Mouse (Mus musculus) embryonic facial prominence, embryonic 10.5 days (tissue): ENCODE results near the gene Slc25a45. TPM values are rescaled to one million over a fixed set of nuclear protein-coding genes. Genes with fewer than 3 reads are reported as not detected.

ENCODE experiments used
- DNase-seq: peaks from one replicate; pipeline ENCODE4 v3.0.0-alpha.2; 2017; ENCODE audit warnings: low spot score
- H3K27ac ChIP-seq: fragments of 300-500 bp; sonication (generic); replicated peaks from 2 replicates; pipeline ENCODE4 v1.5.1; 2016; ENCODE audit warnings: mild to moderate bottlenecking
- H3K27me3 ChIP-seq: fragments of 300-500 bp; sonication (generic); replicated peaks from 2 replicates; pipeline ENCODE4 v1.6.1; 2016; ENCODE audit warnings: low read depth, mild to moderate bottlenecking; ENCODE audit not compliant: poor library complexity, severe bottlenecking
- H3K36me3 ChIP-seq: fragments of 300-500 bp; sonication (generic); replicated peaks from 2 replicates; pipeline ENCODE4 v1.6.1; 2016; ENCODE audit warnings: mild to moderate bottlenecking, moderate library complexity
- H3K4me1 ChIP-seq: fragments of 300-500 bp; sonication (generic); 2 replicates; pipeline ENCODE4 v1.6.1; 2016
- H3K4me3 ChIP-seq: fragments of 300-500 bp; sonication (generic); 2 replicates; pipeline ENCODE4 v1.5.1; 2016; ENCODE audit warnings: mild to moderate bottlenecking, moderate library complexity
- H3K9me3 ChIP-seq: fragments of 300-500 bp; sonication (generic); 2 replicates; pipeline ENCODE4 v1.6.1; 2016; ENCODE audit warnings: mild to moderate bottlenecking
- whole genome bisulfite sequencing: fragments of 180-500 bp; shearing (Covaris S2); methylation state at CpG from one replicate; pipeline ENCODE4 v1.1.7; 2016; 5-methylcytosine and 5-hydroxymethylcytosine counted together
- polyA plus RNA-seq: library from polyadenylated mRNA; unstranded; fragments of >200 nt; fragmentation: Nextera tagmentation; extraction: Ambion mirVana; gene quantifications from 2 replicates; pipeline ENCODE4 v1.2.1, GENCODE M21; 2016

Slc25a45 gene
- polyA plus RNA-seq, 1 experiment from 2014 or later, result 2.9 TPM

DNA sequence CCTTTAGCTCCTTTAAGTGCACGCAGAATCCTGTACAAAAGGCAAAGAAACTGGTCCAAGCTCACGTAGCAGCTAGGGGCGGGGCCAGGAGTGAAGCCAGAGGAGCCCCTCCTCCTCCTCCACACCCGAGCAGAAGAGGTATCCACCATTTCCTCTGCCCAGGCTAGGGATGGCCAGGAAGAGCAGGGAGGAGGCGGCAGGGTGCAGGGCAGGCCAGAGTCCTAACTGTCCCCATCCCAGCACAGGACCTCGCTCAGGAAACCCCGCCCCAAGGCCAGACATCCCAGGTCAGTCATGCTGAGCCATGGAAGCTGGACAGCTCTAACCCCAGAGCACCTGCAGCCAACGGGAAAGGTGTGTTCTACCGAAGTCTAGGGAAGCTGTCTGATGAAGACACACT is 44.1 kb downstream of the Slc25a45 start:
- Histone ChIP-seq H3K27ac (0 out of 2 replicates have a peak overlapping the region, but pooled peaks have one; percentile 4), H3K27me3 (peaks cover 24% of the 10 kb centered on the region), H3K9me3 (no peaks in the 10 kb centered on the region), H3K36me3 (peaks cover 14% of the 10 kb centered on the region; the same call in 1 of the 2 replicates), H3K4me3 (peak overlapping the region; percentile 21; the same call in 1 of the 2 replicates), H3K4me1 (peaks cover 34% of the 10 kb centered on the region)
- 16% methylated on average over 9 of the region's 9 CpGs for WGBS
- peak; percentile 39 for DNase-seq

DNA sequence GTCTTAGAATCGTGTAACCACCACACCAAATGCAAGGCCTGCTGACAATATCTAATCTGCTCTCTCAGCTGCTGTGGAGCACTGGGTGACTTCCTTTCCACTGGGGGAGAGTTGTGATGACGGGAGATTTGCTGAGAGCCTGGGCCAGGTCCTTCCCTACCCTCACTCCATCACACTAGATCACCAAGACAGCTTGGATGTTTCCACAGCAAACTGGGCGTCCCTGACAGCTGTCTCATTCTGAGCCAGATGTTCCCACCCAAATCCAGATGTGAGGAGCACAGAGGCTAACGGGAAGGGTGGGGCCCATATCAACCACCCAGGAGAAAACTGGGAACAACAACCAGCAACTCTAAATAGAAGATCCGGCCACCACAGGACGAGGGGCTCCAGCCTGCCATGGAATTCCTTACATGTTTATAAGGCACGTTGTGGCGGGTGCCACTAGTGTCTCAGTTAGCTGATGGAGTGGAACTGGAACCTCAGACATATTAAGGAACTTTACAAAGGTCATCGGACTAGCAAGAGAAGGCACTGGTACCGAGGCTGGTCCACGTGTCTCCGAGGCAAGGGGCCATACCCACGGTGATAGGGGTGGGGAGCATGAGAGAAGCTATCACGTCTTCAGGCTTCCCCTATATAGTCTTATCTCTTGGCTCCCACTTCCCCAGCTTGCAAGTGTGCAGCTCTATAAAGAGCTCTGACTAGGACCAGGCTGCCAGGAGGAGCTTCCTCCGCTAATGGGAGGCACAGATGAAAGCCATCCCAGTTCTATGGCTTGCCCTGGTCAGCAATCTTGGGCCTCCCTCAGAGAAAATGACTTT is 44.7 kb downstream of the Slc25a45 start:
- Histone ChIP-seq H3K36me3 (peaks cover 8% of the 10 kb centered on the region; the same call in 1 of the 2 replicates), H3K9me3 (no peaks in the 10 kb centered on the region), H3K27me3 (peaks cover 24% of the 10 kb centered on the region), H3K27ac (no peak overlapping the region), H3K4me1 (peaks cover 39% of the 10 kb centered on the region), H3K4me3 (0 out of 2 replicates have a peak overlapping the region, but pooled peaks have one; percentile 21)
- DNase-seq, result no peak
- WGBS, result 78% methylated on average over 15 of the region's 15 CpGs

DNA sequence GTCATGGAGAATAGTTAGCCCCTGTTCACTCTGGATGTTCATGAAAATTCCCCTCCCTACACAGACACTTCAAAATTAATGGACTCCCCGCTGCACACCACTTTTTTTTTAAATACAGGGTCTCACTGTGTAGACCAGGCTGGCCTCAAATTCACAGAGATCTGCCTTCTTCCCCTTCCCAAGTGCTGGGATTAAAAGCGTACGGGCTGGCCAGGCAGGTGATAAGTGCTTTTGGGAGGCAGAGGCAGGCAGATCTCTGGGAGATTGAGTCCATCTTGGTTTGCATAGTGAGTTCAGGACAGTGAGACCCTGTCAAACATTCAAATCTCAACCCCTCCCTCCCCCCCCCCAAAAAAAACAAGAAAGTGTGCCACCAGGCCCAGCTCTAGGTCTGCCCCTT is 45.4 kb downstream of the Slc25a45 start:
- DNase-seq, result no peak
- 87% methylated on average over 3 of the region's 3 CpGs for WGBS
- H3K36me3 ChIP-seq, result peaks cover 2% of the 10 kb centered on the region; the same call in 1 of the 2 replicates

GRCm38 (mm10) chr19:5923990-5924712 is 46.5 kb downstream of the Slc25a45 start:
- no peaks in the 10 kb centered on the region for H3K36me3 ChIP-seq
- H3K27me3 ChIP-seq, result peaks cover 24% of the 10 kb centered on the region
- peak overlapping the region; percentile 1 for H3K27ac ChIP-seq
- peaks cover 52% of the 10 kb centered on the region for H3K4me1 ChIP-seq
- WGBS, result under 1% methylated on average over 38 of the region's 38 CpGs
- peak overlapping the region; percentile 60 for H3K4me3 ChIP-seq
- H3K9me3 ChIP-seq, result no peaks in the 10 kb centered on the region
- DNase-seq, result peak; percentile 93

More for the DNA sequence above, 45.4 kb downstream of the Slc25a45 start:
- Histone ChIP-seq H3K9me3 (no peaks in the 10 kb centered on the region), H3K27me3 (peaks cover 24% of the 10 kb centered on the region), H3K27ac (no peak overlapping the region), H3K4me3 (no peak overlapping the region), H3K4me1 (peaks cover 42% of the 10 kb centered on the region)

DNA sequence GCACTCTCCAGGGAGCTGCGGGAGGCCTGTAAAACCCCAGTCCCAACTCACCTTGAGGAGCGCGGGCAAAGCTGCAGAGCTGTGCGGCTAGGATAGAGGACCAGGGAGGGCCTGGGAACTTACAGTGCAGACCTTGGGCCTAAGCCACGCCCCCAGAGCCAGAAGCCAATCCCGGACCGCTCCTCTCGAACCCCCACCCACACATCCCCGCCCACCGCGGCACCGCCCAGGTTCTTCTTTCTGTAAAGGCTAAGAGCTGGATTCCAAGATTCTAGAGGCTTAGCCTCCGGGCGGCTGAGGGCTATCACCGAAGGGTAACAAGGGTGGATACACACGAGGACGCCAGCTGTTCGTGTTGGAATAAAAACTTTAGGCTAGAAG is 47.1 kb downstream of the Slc25a45 start, which contains the start of gene Cdc42ep2:
TSS of gene Cdc42ep2 (minus strand) at position 104 of the 381 bp plus-strand sequence.
- H3K9me3 ChIP-seq, result no peaks in the 10 kb centered on the region
- H3K4me1 ChIP-seq, result peaks cover 57% of the 10 kb centered on the region
- under 1% methylated on average over 18 of the region's 18 CpGs for WGBS
- H3K27ac ChIP-seq, result peak within 1 kb of the TSS; percentile 1
- DNase-seq, result peak; percentile 96
- peaks cover 24% of the 10 kb centered on the region for H3K27me3 ChIP-seq
- H3K36me3 ChIP-seq, result no peaks in the 10 kb centered on the region
- H3K4me3 ChIP-seq, result peak within 1 kb of the TSS; percentile 60

- Histone ChIP-seq H3K4me3 (peak overlapping the region; percentile 60), H3K9me3 (no peaks in the 10 kb centered on the region), H3K4me1 (peaks cover 57% of the 10 kb centered on the region), H3K27ac (peak overlapping the region; percentile 1; the same call in 1 of the 2 replicates), H3K27me3 (peaks cover 24% of the 10 kb centered on the region), H3K36me3 (no peaks in the 10 kb centered on the region)
- DNase-seq, result no peak
- 35% methylated on average over 11 of the region's 11 CpGs for WGBS
Observed at GRCm38 (mm10) chr19:5925311-5925855, 47.8 kb downstream of the Slc25a45 start.

- 63% methylated on average over 11 of the region's 11 CpGs for WGBS
- H3K4me1 ChIP-seq, result peaks cover 50% of the 10 kb centered on the region
- no peak overlapping the region for H3K4me3 ChIP-seq
- no peaks in the 10 kb centered on the region for H3K36me3 ChIP-seq
- peaks cover 24% of the 10 kb centered on the region for H3K27me3 ChIP-seq
- H3K9me3 ChIP-seq, result no peaks in the 10 kb centered on the region
- no peak overlapping the region; the same call in 1 of the 2 replicates for H3K27ac ChIP-seq
- peak; percentile 30 for DNase-seq
Observed at GRCm38 (mm10) chr19:5927026-5927425, 49.4 kb downstream of the Slc25a45 start.

GRCm38 (mm10) chr19:5927532-5927931 is 49.9 kb downstream of the Slc25a45 start:
- Histone ChIP-seq H3K27me3 (peaks cover 23% of the 10 kb centered on the region), H3K27ac (no peak overlapping the region; the same call in 1 of the 2 replicates), H3K4me3 (no peak overlapping the region), H3K36me3 (no peaks in the 10 kb centered on the region), H3K4me1 (peaks cover 45% of the 10 kb centered on the region), H3K9me3 (no peaks in the 10 kb centered on the region)
- DNase-seq, result no peak
- 68% methylated on average over 8 of the region's 8 CpGs for WGBS

DNA sequence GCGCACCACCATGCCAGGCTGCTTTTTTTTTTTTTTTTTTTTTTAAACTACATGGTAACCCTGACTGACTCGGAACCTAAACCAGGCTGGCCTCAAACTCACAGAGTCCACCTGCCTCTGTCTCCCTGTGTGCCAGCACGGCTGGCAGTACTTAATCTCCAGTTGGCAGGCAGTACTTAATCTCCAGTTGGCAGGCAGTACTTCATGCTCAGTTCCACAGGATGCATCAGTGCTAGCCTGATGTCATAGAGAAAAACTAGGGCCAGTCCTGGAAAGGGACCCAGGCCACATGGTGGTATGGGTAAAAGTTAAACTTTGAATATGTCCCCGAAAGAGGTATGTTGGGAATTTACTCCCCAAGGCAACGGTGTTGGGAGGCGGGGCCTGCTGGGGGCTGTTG is 50.5 kb downstream of the Slc25a45 start:
- H3K9me3 ChIP-seq, result no peaks in the 10 kb centered on the region
- no peak for DNase-seq
- 74% methylated on average over 6 of the region's 6 CpGs for WGBS
- H3K4me1 ChIP-seq, result peaks cover 43% of the 10 kb centered on the region
- H3K36me3 ChIP-seq, result no peaks in the 10 kb centered on the region
- no peak overlapping the region for H3K27ac ChIP-seq
- no peak overlapping the region for H3K4me3 ChIP-seq
- peaks cover 18% of the 10 kb centered on the region for H3K27me3 ChIP-seq

DNA sequence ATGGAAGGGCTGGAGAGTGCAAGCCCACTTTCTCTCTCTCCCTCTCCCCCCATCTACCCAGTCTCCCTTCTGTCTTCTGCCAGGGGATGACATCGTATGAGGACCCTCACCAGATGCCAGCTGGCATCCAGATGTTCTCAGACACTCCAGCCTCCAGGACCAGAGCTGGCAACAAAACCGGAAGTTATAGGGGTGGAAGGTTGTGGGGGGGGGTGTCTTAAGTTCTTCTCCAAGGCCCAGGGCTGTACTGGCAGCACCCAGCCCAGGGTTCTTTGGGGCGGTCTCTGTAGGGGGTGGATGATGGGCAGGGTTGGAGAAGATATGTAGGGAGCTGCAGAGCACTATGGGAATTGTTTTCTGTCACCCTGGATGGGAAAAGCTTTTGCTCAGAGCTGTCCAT is 50.9 kb downstream of the Slc25a45 start:
- 56% methylated on average over 3 of the region's 3 CpGs for WGBS
- peak overlapping the region; percentile 54; the same call in 1 of the 2 replicates for H3K27ac ChIP-seq
- H3K36me3 ChIP-seq, result no peaks in the 10 kb centered on the region
- H3K4me3 ChIP-seq, result peak overlapping the region; percentile 28; the same call in 1 of the 2 replicates
- no peak for DNase-seq
- peaks cover 43% of the 10 kb centered on the region for H3K4me1 ChIP-seq
- H3K27me3 ChIP-seq, result peaks cover 16% of the 10 kb centered on the region
- no peaks in the 10 kb centered on the region for H3K9me3 ChIP-seq

DNA sequence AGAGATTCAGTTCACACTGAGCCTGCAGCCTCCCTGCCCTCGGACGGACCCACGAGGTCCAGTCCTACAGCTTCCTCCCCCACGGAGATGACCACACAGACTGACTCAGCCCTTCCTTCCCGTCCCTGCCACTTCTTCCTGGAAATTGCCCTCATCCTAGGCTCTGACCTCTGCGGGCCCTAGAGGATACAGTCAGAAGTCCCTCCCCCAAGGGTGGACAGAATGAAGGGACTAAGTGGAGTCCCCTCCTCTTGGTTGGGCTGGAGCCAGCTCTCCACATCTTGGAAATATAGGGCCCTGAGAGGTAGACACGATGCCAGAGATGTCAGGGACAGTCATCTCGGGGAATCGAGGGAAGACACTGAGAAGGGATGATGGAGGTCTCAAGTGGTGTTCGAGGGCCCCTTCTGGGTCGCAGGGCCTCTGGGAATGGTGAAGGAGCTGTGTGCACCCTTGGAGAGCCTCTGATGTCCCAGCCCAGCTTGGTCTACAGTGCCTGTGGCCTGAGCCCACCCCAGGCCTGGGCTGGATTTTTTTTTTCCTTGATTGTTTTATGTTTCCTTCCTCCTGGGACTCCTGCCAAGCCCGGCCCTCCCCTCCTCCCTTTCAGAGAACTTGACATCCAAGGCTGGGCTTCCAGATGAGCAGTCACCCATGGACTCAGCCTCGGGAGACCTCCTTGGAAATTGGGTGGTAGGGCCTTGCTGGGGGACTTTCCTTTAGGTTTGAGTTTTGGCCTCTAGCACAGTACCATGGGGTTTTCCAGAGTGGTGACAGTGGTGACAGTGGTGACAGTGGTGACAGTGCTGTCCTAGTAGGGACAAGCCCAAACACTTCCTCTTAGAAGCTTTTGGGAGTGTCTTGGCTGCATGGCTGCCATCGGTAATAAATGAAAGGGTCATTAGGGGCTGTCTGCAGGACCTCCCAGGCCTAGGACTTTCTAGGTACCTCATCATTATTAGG is 52.3 kb downstream of the Slc25a45 start:
- peaks cover 33% of the 10 kb centered on the region for H3K4me1 ChIP-seq
- H3K4me3 ChIP-seq, result no peak overlapping the region
- peaks cover 16% of the 10 kb centered on the region for H3K27me3 ChIP-seq
- no peak for DNase-seq
- WGBS, result 76% methylated on average over 14 of the region's 14 CpGs
- H3K36me3 ChIP-seq, result no peaks in the 10 kb centered on the region
- H3K27ac ChIP-seq, result no peak overlapping the region
- no peaks in the 10 kb centered on the region for H3K9me3 ChIP-seq
